Mouse (Mus musculus): ENCODE measurements around the gene Rpia.

The Rpia gene

DNA sequence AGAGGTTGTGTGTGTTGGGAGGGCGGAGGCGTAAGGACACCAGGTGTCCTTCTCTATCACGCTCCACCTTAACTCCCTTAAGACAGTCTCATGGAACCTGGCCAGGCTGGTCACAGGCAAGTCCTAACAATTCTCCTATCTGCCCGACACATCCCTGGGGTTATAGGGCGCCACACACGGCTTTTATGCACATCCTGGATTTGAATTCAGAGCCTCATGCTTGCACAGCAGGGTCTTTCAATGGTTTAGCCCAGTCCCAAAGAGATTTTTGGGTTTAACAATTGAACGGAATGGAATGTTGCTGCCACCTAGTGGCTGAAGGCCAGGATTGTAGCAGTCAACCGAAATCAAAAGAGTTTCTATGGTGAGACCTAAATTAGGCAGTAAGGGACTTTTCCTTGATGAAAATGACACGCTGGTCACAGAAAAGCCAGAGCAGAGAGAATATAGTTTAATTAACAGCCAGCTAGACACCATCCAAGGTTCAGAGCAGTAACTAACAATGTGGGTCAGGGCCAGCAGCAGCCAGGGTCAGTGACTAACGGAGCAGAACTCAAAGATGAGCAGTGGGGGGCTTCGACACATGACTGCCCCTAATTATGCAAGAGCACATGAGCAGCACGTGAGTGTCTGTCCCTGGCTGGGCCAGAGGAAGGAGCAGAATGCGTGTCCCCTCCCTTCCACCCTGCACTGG lies 13.9 kb upstream of the Rpia start:
- in situ Hi-C loops (cut with MboI, MseI): loop anchor here (10.0 kb wide), 1 partner anchor 319 kb away; no protein-coding TSS in a partner anchor

DNA sequence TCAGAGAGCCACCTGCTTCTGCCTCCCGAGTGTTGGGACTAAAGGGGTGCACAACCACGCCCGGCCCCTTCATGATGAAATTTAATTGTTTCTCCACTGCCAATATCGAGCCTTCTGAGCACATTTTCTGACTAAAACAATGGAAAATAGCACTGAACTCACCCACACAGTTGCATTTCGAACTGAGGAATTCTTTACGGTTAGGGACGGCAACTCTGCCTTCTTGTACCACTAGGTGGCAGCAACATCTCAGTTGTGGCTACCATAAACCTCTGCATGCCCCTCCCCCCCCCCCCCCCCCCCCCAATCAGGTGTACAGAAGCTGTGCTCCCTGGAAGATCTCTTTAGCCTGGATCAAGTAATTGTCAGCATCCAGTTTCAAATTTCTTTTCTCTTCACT lies 13.2 kb upstream of the Rpia start:
- in situ Hi-C loops (cut with MboI, MseI): loop anchor here (10.0 kb wide), 1 partner anchor 320 kb away; no protein-coding TSS in a partner anchor

DNA sequence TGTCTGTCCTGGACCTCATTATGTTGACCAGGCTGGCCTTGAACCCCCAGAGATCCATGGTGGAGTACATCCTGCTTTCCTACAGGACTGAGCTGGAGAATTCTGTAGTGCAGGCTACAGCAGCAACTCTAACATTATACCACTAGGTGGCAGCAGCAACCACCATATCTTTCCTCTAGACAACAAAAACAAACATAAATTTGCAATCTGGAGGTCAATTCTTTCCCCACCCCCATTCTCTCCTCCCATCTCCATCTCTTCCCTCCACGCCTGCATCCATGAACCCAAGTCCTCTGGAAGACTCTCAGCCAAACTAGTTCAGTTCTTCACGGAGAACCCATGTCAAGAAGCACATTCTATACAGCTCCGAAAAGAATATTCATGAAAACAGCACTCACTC lies 12.6 kb upstream of the Rpia start:
- in situ Hi-C loops (cut with MboI, MseI): loop anchor here (5.0 to 10.0 kb wide), 3 partner anchors 208 to 320 kb away; no protein-coding TSS in a partner anchor

DNA sequence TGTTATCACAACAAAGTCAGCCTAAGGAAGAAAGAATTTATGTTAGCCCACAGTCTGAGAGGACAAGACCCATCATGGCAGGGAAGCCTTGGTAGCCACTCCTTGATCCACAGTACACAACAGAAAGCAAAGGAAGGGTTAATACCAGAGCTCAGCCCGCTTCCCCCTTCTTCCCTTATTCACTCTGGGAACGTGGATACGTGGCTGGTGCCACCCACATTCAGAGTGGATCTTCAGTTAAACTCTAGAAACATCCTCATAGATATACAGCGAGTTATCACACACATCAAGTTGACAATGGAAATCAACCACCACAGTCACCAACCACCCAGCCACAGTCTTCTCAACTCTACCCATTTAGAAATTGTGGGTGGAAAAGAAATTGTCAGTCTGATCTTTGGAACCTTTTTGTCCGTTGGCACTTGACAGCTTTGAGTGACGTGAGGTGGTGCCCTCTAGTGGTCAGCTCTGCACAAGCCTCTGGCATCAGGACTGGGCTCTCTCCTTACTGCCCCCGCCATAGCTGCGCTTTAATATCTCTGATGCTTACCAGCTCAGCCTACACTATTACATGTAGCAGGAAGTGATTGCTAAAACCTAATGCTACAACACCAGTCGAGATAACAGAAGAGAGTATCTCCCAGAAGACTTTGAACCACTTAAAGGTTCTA lies 5.7 kb upstream of the Rpia start:
- in situ Hi-C loops (cut with MboI, MseI): no loop called here

DNA sequence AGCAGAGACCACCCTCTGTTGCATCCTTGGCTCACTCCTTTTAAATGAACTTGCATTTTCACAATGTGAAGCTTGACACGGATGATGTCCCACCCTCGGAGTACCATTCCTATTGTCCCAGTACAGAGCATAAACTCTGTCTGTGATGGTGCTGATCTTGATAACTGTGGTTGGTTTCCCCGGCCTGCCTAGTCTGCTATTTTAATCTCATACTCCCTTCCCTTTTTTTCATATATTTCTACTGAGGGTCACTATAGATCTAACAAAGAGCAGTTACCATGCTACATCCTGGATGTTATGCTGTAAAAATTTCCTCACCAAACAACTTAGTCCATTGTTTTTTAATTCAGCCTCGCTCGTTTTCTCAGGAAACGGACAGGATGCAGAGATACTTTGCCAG lies 4.9 kb upstream of the Rpia start:
- in situ Hi-C loops (cut with MboI, MseI): no loop called here

DNA sequence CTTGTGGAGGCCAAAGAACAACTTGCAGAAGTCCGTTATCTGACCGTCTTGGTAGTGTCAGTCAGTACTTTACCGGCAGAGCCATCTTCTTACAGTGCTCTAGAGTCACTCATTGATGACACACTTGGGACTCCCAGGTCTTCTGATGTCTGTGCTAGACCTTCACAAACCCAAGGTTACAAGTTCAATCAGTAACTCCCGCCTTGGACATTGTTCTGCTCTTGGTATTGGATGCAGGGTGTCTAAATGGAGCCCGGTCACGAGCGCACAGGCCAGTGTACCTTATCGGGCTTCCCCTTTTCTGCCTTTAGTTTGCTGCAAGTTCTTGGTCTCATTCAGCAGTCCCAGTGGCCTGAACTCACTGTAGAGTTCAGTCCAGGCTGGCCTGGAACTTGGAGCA lies 612 bp upstream of the Rpia start:
- in situ Hi-C loops (cut with MboI, MseI): no loop called here

DNA sequence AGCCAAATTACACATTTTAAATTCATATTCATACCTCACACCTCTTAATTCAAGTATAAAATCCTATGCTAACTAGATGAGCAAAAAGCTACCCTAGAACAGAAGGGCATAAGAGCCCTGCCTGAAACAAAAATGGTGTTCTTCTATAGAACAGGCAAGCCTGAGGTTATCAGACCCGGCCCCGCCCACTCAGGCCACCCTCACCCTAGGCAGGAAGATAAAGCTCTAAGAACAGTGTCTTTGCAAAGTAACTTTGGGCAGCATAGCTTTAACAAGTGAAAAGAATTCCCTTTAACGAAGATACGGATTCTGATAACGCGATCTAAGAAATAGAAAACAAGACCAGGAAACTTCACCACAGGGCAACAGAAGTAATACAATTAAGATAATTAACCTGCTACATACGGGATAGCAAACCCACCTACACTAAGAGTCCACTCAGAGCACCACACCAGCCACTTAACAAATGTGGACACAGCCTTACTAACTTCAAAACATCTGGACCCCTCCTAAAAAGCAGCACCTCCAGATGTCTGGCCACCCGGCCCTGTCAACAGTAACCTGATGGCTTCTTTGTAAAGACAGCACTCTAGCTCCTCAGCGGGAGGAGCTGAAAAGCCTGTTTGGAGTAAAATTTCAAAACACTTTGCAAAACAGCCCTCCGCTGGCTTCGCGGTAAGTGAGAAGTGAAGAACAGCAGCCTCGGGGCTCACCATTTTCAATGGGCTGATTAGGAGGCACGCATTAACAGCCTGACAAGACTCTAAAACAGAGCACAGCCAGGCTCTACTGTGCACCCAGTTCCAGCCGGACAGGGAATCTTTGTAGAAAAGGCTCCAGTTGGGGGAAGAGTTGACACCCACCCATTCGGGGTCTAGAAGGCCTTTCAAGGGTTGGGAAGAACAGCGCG lies 925 bp downstream of the Rpia start:
- in situ Hi-C loops (cut with MboI, MseI): no loop called here

DNA sequence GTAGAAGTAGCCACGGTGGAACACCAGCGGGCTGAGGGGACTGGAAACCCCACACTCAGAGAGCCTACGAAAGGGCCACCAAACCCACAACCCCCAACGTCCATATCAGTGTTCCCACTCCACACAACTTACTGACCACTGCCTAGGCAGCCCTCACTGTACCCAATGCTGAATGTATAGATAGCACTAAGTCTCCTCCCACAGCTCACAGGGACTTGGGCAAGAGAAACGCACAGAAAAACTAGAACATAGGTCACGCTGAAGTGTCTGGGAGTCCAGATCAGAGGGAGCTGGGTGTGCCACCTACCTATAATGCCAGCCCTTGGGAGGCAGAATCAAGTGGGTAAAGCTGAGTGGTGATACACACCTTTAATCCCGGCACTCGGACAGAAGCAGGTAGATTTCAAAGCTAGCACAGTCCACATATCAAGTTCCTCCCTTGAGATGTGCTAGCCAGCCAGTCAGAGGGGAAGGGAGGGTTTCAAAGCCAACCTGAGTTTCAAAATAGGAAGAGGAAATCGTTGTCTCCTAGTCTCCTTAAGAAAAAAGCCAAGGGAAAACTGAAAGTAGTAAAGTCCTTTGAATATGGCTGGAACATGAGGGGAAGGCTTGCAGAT lies 1.9 kb downstream of the Rpia start:
- in situ Hi-C loops (cut with MboI, MseI): no loop called here

DNA sequence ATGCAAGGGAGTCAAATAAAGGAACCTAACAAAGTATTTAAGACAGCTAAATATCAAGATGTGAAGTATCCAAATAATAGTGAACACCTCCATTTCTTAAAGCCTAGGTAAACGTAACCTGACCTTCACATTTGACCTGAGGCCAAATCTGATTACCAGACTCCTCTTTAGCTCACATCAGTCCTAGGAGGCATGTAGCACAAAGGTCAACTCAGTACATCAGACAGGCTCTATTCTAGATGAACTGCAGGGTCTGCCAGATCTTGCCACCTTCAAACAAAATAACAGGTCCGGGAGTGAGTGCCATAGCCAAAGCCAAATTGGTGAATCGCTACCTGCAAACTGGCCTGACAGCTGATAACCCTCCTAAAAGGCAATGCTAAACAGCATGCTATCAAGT lies 2.9 kb downstream of the Rpia start:
- in situ Hi-C loops (cut with MboI, MseI): no loop called here

DNA sequence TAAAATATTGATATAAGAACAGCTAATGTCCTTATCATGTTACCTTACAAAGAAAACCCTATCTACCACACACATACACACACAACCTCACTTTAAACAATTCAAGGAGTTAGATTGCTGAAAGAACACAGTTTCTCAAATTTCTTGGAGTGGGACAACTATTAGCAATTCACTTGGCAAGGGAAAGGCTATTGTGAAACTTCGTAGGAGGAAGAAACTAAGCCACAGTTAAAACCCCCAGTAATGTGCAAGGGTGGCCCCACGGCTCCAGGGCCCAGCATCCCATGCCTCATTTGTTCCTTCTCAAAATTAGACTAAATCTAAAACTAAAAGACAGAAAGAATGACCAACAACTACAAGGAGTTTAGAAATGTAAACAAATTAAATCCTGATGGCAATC lies 4.5 kb downstream of the Rpia start:
- in situ Hi-C loops (cut with MboI, MseI): no loop called here

DNA sequence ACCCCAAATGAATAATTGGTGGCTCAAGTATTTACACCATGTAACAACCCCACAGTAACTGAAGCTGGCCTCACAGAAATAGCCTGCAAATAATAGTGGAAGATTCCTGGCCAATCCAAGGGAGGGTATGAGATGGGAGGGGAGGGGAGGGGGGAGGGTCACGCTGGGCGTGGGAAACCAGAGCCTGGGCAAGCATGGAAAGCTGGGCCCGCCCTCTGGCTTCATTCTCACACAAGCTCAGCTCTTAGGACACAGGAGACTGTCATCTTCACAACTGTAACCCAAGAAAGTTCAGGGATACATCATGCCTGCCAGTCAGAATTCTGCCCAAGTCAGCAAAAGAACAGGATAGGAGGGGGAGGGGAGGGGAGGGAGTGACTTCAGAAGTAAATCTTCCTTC lies 6.2 kb downstream of the Rpia start:
- in situ Hi-C loops (cut with MboI, MseI): no loop called here

DNA sequence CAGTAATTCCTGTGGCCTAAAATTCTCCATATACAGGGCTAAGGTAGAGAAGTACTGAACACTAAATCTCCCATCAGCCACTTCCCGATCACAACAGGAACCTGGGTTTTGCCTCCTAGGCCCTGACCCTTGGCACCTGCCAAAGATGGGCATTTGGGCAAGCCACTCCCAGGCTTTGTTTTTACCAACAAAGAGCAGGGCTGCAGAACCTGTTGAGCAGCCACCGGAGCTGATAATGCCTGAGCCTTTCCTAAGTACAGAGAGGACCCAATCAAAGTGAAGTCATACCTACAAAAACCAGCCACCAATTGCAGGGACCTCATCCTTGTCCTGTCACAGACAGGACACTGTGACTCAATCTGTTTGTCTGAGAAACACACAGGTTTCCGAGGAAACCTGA lies 7.2 kb downstream of the Rpia start:
- in situ Hi-C loops (cut with MboI, MseI): no loop called here

DNA sequence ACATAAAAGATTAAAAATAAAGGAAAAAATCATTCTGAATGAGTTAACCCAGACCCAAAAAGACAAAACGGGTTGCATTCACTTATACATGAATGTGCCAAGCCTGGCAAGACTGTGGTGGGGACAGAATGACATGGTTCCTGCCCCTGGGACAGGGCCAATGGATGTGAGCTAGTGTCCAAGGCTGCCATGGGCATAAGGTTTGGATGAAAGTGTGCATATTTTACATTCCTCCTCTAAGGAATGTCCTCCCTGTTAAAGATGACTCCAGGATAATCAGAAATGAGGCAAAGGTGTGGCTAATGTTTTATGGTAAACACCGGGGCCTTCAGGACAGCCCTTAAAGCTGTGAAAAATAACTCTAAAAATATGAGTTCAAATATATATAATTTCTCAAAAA lies 10.7 kb downstream of the Rpia start:
- in situ Hi-C loops (cut with MboI, MseI): no loop called here

DNA sequence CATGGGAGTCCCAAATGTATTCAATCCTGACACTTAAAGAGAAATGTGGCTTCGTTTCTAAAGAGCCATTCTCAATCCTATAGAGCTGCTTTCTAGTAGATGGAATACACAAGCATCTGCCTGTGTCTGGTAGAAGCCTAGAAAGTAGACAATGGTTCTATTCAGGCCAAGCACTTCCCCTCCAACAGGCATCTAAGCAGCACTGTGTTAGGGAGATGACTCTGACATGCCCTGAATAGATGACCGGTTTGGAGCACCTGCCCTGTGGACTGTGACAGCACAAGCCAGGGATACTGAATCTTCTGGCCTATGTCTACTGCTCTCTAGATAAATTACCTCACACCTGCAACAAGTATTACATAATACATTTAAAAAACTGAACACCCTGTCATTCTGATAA lies 17.7 kb downstream of the Rpia start:
- in situ Hi-C loops (cut with MboI, MseI): no loop called here

DNA sequence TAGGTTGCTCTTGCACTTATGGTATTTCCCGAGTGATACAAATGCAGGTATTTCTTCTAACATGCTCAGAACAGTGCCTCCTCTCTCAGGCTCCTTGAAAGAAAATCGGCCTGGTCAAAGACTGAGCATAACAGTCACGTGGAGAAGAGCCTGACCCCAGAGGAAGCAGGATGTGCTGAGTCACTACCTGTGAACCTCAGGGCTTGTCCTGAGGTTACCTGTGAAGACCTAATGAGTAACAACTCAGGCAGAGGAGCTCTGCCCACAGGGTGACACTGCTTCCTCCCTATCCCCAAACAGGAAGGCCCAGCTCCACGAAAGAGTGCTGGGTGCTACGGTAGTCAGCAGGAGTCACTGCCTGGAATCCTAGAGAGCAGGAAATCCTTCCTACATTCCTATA lies 18.3 kb downstream of the Rpia start:
- in situ Hi-C loops (cut with MboI, MseI): no loop called here

DNA sequence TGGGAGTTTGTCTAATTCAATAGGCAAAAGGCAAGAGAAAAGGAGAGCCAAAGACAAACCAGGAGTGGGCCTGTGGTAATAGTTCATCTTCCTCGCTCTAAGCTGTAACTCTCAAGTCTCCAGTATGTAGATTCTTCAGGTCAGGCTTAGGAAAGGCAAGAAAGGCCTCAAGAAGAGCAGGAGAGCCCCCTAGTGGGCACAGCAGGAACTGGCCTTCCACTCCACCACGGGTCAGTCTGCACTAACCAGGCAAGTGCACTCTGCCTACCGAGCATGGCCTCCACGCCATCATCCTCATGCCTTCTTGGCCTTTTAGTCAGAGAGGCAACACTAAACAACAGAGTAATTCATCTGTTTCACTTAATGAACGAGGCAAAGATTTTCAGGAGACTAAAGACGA lies 23.3 kb downstream of the Rpia start:
- in situ Hi-C loops (cut with MboI, MseI): loop anchor here (5.0 kb wide), 2 partner anchors 51 to 56 kb away; no protein-coding TSS in a partner anchor

DNA sequence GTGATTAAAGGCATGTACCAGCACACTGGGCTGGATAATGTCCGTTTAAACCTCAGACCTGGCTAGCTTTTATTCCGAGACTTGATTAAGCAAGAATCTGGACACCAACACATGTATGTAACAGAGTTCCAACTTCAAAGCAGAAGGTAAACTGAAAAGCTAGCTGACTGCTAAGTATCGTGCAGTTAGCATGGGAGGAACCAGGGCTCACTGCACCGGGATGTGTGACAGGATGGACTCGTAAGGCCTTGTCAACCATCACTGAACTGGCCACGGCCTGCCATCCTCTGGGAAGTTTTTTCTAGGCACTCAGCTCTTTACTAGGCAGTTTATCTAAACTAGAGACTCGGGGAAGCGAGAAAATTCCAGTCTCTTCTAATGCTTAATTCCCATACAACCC lies 27.0 kb downstream of the Rpia start:
- in situ Hi-C loops (cut with MboI, MseI): loop anchor here (5.0 kb wide), 2 partner anchors 48 to 53 kb away; no protein-coding TSS in a partner anchor

DNA sequence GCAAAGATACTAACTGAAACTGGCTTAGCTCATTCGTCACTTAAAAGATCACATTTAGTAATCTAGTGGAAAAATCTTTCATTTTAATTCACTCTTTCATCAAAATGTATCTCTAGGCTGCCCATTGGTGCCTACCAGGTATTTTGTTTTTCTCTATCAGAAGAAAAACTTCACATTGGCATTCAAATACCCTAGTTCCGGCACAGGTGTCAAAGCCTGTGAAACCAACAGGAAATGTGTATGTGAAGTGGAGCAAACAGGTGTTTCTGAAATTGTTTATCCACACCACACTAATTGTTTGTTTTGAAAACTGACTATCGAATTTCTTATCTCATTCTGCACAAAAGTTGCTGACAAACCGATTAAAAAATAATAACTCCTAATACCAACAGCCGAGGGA lies 27.5 kb downstream of the Rpia start:
- in situ Hi-C loops (cut with MboI, MseI): no loop called here

DNA sequence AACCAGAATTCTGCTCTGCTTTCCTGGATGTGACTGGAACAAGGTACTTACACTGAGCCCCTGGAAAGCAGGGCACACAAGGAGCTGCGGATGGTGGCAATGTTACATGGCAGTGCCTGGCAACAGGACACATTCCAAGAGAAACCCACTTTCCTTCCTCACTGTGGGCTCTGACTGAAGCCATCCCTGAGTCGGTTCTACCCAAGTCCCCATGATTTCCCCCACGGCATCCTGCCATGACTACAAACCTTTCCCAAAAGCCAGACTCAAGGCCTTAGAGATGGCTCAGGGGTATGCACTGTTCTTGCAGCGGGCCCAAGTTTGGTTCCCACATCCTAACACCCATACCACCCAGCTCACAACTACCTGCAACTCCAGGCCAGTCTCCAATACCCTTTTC lies 28.2 kb downstream of the Rpia start:
- in situ Hi-C loops (cut with MboI, MseI): no loop called here

DNA sequence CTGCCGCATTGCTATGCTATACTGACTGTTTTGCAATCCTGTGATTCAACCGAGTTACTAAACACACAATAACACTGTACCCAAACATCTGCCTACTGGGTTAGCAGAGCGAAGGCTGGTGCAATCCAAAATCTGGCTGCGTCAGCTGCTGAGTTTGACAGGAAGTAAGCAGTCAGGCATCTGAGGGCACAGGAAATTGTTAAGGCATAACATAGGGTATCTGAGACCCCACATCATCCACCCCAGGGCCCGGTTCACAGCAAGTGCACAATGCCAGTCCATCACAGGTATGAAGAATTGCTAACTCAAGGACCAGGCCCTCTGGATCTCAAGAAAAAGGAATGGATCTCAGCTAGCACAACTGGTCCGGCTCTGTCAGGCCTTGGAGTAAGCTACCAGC lies 29.4 kb downstream of the Rpia start:
- in situ Hi-C loops (cut with MboI, MseI): no loop called here

DNA sequence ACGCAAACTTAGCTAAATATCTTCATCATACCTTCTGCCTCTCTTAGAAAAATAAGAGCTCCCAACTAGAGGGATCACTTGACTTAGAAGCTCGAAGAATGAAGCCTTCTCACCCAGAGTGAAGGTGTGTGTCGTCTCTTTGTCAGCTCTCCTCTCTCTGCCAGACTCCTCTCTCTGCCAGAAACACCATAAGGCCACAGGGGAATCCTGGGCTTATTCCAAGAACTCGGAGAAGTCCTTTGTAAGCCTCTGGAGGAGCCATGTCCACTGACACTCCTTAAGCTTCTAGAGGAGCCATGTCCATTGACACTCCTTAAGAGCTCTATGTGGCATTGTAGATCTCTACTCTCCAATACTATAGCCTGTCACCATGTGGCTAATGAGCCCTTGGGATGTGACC lies 31.1 kb downstream of the Rpia start:
- in situ Hi-C loops (cut with MboI, MseI): no loop called here

DNA sequence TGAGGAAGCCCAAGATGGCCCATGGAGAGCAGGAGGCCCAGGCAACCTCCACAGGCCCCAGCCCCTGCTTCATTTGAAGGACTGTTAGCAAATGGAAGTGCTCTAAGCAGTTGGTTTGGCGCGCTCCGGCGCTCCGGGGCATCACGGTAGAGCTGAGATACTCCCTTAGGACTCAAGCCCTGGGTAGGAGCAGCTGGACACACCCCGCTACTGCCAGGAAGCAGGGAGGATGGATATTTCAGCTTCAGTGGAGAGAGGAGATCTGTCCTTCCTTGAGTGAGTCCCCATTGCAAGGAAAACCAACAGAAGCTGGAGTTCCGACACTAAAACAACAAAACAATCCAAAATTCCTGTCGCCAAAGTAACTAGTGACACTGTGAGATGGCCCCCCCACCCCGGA lies 37.2 kb downstream of the Rpia start:
- in situ Hi-C loops (cut with MboI, MseI): no loop called here

Measured in T-helper 17 cell (primary cell).